Mouse (Mus musculus) ES-Bruce4 (cell line): ENCODE measurements around the gene Thumpd1. TPM values are rescaled to one million over a fixed set of nuclear protein-coding genes. Genes with fewer than 3 reads are reported as not detected.

Experiments used
- H3K27ac ChIP-seq: 2 replicates; pipeline ENCODE4 v1.5.1; 2012; ENCODE audit warnings: low read length, inconsistent platforms; ENCODE audit not compliant: insufficient read depth
- H3K27me3 ChIP-seq: 2 replicates; pipeline ENCODE4 v1.6.1; 2012; ENCODE audit warnings: mild to moderate bottlenecking, low read length, inconsistent platforms; ENCODE audit not compliant: control insufficient read depth, poor library complexity, insufficient read depth, severe bottlenecking
- H3K36me3 ChIP-seq: 2 replicates; pipeline ENCODE4 v1.6.1; 2012; ENCODE audit warnings: inconsistent platforms, mild to moderate bottlenecking, low read length, moderate library complexity; ENCODE audit not compliant: control insufficient read depth, poor library complexity, insufficient read depth, severe bottlenecking
- H3K4me1 ChIP-seq: one replicate; pipeline ENCODE4 v1.8.1; 2011; ENCODE audit warnings: low read length; ENCODE audit not compliant: control insufficient read depth, insufficient read depth
- H3K4me3 ChIP-seq: 2 replicates; pipeline ENCODE4 v1.5.1; 2011; ENCODE audit warnings: low read depth, mild to moderate bottlenecking, low read length
- H3K9ac ChIP-seq: 2 replicates; pipeline ENCODE4 v1.6.1; 2012; ENCODE audit warnings: low read depth, mild to moderate bottlenecking, inconsistent platforms; ENCODE audit not compliant: poor library complexity, severe bottlenecking
- H3K9me3 ChIP-seq: replicated peaks from 2 replicates; pipeline ENCODE4 v1.6.1; 2012; ENCODE audit warnings: mild to moderate bottlenecking, low read length, inconsistent platforms; ENCODE audit not compliant: control insufficient read depth, poor library complexity, insufficient read depth, severe bottlenecking
- CTCF ChIP-seq: IDR thresholded peaks from one replicate; pipeline ENCODE4 v1.8.1; 2011; ENCODE audit warnings: low read depth, low read length
- EP300 ChIP-seq: IDR thresholded peaks from 2 replicates; pipeline ENCODE4 v1.6.1; 2011; ENCODE audit warnings: low read depth, low read length; ENCODE audit not compliant: insufficient read depth
- POLR2A ChIP-seq: IDR thresholded peaks from one replicate; pipeline ENCODE4 v1.8.1; 2011; ENCODE audit warnings: low read length; ENCODE audit not compliant: insufficient read depth
- polyA plus RNA-seq: library from polyadenylated mRNA; stranded (reverse); fragments of >200 nt; gene quantifications from 2 replicates; pipeline ENCODE4 v1.2.4, GENCODE M21; 2011; ENCODE audit warnings: low read depth; ENCODE audit not compliant: missing spikeins, insufficient read depth, insufficient read length

Gene Thumpd1
- polyA plus RNA-seq, 1 experiment, result 68.0 TPM

- Histone ChIP-seq H3K9me3 (no peaks in the 10 kb centered on the region), H3K27ac (no peak overlapping the region), H3K4me3 (no peak overlapping the region), H3K27me3 (no peaks in the 10 kb centered on the region), H3K36me3 (no peaks in the 10 kb centered on the region), H3K4me1 (no peaks in the 10 kb centered on the region), H3K9ac (no peak overlapping the region)
- no peak for TF ChIP-seq POLR2A
- TF ChIP-seq CTCF, result no peak
- TF ChIP-seq EP300, result no peak
These were observed 28.3 kb downstream of the Thumpd1 start for GRCm38 (mm10) chr7:119692302-119692701.

- TF ChIP-seq CTCF (no peak), POLR2A (no peak), EP300 (no peak)
- no peak within 1 kb of the TSS for H3K9ac ChIP-seq
- no peaks in the 10 kb centered on the region for H3K9me3 ChIP-seq
These were observed 30.9 kb downstream of the Thumpd1 start, which contains the start of gene Acsm4 for GRCm38 (mm10) chr7:119689726-119690125. Gene Acsm4 (plus strand): TSS chr7:119690026.

GRCm38 (mm10) chr7:119682699-119683098 is 37.9 kb downstream of the Thumpd1 start:
- Histone ChIP-seq H3K4me3 (no peak overlapping the region), H3K27ac (no peak overlapping the region), H3K9ac (no peak overlapping the region), H3K9me3 (no peaks in the 10 kb centered on the region), H3K27me3 (no peaks in the 10 kb centered on the region), H3K36me3 (no peaks in the 10 kb centered on the region), H3K4me1 (no peaks in the 10 kb centered on the region)
- no peak for TF ChIP-seq EP300
- no peak for TF ChIP-seq POLR2A
- TF ChIP-seq CTCF, result no peak

More at GRCm38 (mm10) chr7:119689726-119690125, 30.9 kb downstream of the Thumpd1 start, which contains the start of gene Acsm4:
- no peak within 1 kb of the TSS for H3K4me3 ChIP-seq
- no peaks in the 10 kb centered on the region for H3K27me3 ChIP-seq
- H3K4me1 ChIP-seq, result no peaks in the 10 kb centered on the region
- H3K27ac ChIP-seq, result no peak within 1 kb of the TSS
- H3K36me3 ChIP-seq, result no peaks in the 10 kb centered on the region

GRCm38 (mm10) chr7:119680107-119680506 is 40.5 kb downstream of the Thumpd1 start:
- Histone ChIP-seq H3K4me3 (no peak overlapping the region), H3K27me3 (no peaks in the 10 kb centered on the region), H3K4me1 (no peaks in the 10 kb centered on the region), H3K27ac (no peak overlapping the region), H3K9ac (no peak overlapping the region), H3K9me3 (no peaks in the 10 kb centered on the region), H3K36me3 (no peaks in the 10 kb centered on the region)
- TF ChIP-seq POLR2A, result no peak
- no peak for TF ChIP-seq EP300
- TF ChIP-seq CTCF, result no peak

GRCm38 (mm10) chr7:119673465-119673864 is 47.1 kb downstream of the Thumpd1 start:
- Histone ChIP-seq H3K27ac (no peak overlapping the region), H3K4me1 (no peaks in the 10 kb centered on the region), H3K4me3 (no peak overlapping the region), H3K9ac (no peak overlapping the region), H3K9me3 (no peaks in the 10 kb centered on the region), H3K27me3 (no peaks in the 10 kb centered on the region), H3K36me3 (no peaks in the 10 kb centered on the region)
- no peak for TF ChIP-seq EP300
- peak; percentile 62 for TF ChIP-seq CTCF

- Histone ChIP-seq H3K9ac (no peak overlapping the region), H3K27ac (no peak overlapping the region), H3K36me3 (no peaks in the 10 kb centered on the region), H3K27me3 (no peaks in the 10 kb centered on the region), H3K9me3 (no peaks in the 10 kb centered on the region), H3K4me1 (no peaks in the 10 kb centered on the region), H3K4me3 (no peak overlapping the region)
- TF ChIP-seq POLR2A (no peak), EP300 (no peak), CTCF (peak; percentile 48)
These were observed 49.7 kb downstream of the Thumpd1 start for GRCm38 (mm10) chr7:119670925-119671324.
